Mouse (Mus musculus): ENCODE measurements around the gene 1520401A03Rik.

The 1520401A03Rik gene

GRCm38 (mm10) chr17:23744076-23744475 is 21.5 kb upstream of the 1520401A03Rik start:
- in situ Hi-C loops (cut with MboI; ENCODE audit: low sequenced_read_pairs): no loop called here

- in situ Hi-C loops (cut with MboI; ENCODE audit: low sequenced_read_pairs): no loop called here
Measured at GRCm38 (mm10) chr17:23742941-23743340, 20.4 kb upstream of the 1520401A03Rik start.

DNA sequence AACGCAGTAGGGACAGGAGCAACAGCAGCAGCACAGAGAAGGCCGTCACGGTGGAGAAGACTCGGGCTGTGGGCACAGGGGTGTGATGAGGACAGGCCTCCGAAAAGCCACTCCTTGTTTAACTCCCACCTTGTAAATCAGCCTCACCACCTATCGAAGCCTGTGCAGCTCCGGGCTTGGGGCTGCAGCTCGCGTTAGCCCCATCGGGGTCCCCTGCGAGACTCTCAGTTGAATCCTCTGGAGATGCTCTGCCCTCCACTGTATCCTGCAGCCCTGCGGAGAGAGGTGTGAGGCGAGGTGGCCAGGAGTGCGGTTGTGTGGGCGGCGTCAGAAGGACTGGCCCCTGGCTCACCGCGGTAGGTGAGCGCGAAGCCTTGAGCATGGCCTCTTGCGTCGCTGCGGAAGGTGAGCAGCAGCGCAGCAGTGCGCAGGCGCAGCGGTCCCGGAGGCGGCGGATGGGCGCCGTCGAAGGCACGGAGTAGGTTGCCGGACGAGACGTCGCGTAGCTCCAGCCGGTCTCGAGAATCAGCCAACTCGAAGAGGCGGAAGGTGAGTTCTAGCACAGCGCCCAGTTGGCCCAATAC is 19.7 kb upstream of the 1520401A03Rik start:
- in situ Hi-C loops (cut with MboI; ENCODE audit: low sequenced_read_pairs): no loop called here

GRCm38 (mm10) chr17:23741359-23742209 is 19.0 kb upstream of the 1520401A03Rik start:
- in situ Hi-C loops (cut with MboI; ENCODE audit: low sequenced_read_pairs): no loop called here

- in situ Hi-C loops (cut with MboI; ENCODE audit: low sequenced_read_pairs): no loop called here
Measured at GRCm38 (mm10) chr17:23740598-23741021, 18.0 kb upstream of the 1520401A03Rik start, which contains the start of gene Paqr4. TSS of gene Paqr4 (minus strand) at chr17:23740867.

DNA sequence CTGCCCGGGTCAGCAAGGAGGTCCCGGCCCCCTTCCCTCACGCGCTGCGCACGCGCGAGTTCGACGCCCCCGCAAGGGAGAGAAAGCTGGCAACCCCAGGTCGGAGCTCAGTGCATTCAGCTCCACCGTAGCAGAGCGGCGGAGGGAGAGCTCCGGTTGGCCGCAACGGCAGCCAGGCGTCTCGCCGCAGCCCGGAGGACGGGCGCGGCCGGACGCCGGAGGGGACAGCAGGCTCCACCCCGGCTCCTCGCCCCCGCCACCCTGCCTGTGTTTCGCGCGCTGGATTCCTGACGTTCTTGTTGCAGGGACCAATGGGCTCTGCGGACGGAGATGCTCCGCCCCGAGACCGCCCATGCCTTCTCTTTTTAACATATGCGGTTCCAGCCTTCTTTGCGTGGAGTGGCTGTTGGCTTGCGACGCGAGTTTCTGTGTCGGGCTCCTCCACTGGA is 17.6 kb upstream of the 1520401A03Rik start:
- in situ Hi-C loops (cut with MboI; ENCODE audit: low sequenced_read_pairs): no loop called here

DNA sequence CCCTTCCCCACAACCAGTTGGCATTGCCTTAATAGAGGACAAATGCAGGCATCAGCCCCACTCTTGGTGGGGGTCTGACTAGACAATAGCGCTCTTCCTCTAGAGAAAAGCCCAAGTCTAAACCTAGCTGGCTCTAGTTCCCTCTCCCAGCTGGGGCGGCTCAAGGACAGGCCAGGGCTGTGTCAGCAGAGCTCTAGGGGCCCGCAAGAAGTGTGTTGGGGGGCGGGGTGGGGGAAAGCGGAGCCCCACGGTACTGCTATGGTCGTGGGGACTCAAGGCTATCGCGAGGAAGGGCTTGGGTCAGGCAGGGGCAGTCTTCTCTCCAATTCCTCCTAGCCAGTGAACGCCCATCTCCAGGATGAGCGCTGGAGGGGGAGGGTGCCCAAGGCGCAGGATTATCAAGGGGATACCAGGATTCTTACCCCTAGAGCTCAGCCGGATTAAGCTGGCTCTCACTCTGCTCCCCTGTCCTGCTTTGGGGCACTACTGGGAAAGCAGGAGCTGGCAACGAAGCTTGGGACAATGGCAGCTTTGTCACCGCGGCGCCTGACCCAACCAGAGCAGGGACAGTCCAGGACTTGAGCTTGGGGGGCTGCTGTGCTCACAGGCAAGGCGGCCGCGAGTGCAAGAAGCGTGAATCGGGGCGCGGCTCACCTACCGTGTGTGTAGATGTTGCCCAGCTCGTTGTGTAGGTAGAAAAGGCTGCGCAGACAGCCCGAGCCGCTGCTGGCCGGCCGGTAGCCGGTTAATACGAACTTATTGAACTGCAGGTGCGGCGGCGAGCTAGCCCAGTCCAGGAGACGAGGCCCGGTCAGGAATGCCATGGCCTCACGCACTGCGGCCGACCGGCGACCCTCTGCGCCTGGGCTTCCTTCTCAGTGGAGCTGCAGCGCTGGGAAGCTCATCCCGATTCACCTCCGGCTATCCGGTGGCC is 16.9 kb upstream of the 1520401A03Rik start:
- in situ Hi-C loops (cut with MboI; ENCODE audit: low sequenced_read_pairs): no loop called here

DNA sequence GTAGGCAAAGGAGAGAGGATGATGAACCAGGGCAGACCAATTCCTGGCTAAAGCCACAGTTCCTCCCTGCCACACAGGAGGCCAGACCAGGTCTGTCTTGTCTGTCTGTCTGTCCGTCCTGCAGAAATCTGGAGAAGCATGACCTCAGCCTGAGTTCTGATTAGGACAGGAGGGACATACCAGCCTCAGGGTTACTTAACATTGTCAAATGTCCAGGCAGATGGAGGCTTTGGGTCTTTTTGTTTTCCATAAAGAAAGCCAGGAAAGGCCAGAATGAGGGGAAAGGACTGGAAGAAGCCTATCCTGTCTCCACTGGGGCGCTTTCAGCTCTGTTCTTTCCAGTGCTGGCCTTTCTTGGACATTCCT is 16.2 kb upstream of the 1520401A03Rik start:
- in situ Hi-C loops (cut with MboI; ENCODE audit: low sequenced_read_pairs): no loop called here

DNA sequence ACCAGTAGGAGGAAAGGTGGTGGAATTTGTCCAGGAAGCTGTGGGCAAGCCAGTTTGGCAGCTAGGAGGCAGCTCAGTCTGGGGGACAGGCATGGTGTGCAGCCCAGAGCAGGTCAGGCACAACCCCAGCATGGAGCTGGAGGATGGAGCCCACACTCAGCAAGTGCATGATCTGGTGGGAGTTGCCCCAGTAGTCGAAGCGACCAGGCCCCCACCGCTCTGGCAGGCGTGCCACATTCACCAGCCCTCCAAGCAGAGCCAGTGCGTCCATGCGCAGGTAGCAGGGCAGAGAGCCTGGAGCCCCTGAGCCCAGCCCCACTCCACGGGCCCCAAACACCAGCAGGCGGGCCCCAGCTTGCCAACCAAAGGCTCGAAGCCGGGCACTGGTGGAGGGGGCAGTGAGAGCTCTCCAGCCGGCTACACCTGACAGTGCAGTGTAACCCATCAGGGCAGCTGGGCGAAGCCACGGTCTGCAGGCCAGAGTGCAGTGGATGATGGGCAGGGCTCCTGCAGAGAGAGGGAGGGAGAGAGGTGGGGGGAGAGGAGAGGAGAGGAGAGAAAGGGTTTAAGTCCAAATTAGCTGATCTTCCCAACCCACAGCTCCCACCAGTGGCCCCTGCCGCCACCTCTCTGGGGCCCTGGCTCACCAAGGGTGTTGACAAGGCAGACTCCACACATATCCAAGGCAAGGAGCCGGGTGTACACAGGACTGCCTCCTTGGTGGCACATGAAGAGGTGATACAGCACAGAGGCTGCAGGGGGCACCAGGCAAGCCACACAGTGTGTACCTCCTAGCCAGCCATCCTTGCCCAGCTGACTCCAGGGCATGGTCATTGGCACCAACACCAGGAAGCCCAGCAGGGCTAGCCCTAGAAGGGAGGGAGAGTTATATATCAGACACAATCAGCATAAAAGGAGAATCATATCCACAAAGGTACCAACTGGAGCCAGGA is 15.2 kb upstream of the 1520401A03Rik start:
- in situ Hi-C loops (cut with MboI; ENCODE audit: low sequenced_read_pairs): no loop called here

- in situ Hi-C loops (cut with MboI; ENCODE audit: low sequenced_read_pairs): no loop called here
Measured at GRCm38 (mm10) chr17:23734341-23734740, 11.8 kb upstream of the 1520401A03Rik start.

DNA sequence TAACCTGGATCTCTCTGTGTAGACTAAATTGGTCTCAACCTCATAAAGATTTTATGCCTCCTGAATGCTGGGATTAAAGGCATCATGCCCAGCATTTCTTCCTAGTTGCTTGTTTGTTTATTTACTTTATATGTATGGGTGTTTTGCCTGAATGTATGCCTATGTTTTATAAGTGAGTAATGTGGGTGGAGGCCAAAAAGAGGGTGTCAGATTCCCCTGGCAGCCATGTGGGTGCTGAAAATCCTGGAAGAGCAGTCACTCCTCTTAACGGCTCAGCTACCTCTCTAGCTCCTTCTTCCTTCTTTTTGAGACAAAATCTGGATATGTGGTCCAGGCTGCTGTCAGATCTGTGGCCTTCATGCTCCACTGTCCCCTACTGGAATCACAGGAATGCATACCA is 7.9 kb upstream of the 1520401A03Rik start:
- in situ Hi-C loops (cut with MboI; ENCODE audit: low sequenced_read_pairs): no loop called here

DNA sequence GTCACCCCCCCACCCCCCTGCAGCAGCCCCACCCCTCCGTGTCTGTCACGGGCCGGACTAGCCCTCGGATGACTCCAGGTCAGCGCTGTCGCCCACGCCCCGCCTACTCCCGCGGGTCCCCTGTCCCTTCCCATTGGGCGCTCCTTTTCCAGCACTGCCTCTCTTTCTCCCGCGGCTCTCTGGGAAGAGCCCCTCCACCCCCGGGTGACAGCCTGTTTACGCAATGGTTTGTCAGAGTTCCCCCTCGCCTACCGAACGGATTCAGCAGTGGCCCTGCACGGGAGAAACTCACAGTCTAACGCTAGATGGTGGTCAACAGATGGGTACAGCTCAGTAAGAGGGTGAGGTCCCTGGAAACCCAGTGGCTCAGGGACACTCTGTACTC is 4.2 kb upstream of the 1520401A03Rik start:
- in situ Hi-C loops (cut with MboI; ENCODE audit: low sequenced_read_pairs): no loop called here

- in situ Hi-C loops (cut with MboI; ENCODE audit: low sequenced_read_pairs): no loop called here
Measured at GRCm38 (mm10) chr17:23725999-23726757, 3.6 kb upstream of the 1520401A03Rik start, which contains the start of gene Pkmyt1. TSS of gene Pkmyt1 (plus strand) at chr17:23726336.

DNA sequence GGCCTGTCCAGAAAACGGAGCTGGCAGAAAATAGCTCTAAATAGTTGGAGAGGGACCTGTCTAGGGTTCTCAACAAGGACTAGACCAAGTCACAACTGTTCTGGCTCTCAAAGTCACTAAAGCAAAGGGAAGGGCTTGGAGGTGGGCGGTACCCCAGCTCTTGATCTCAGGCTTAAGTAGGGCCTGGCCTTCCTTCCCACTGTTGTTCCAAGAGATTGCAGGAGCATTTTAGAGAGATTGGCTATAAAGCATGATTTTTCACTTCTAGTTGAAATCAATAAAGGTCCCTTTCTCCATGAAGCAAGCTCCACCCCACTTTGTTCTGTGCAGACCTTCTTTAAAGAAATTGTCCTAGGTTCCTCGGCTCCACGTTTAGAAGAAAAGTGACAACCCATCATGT is 2.9 kb upstream of the 1520401A03Rik start:
- in situ Hi-C loops (cut with MboI; ENCODE audit: low sequenced_read_pairs): no loop called here

- in situ Hi-C loops (cut with MboI; ENCODE audit: low sequenced_read_pairs): no loop called here
Measured at GRCm38 (mm10) chr17:23721886-23722285, 697 bp downstream of the 1520401A03Rik start.

- in situ Hi-C loops (cut with MboI; ENCODE audit: low sequenced_read_pairs): no loop called here
Measured at GRCm38 (mm10) chr17:23719455-23719854, 3.1 kb downstream of the 1520401A03Rik start.

- in situ Hi-C loops (cut with MboI; ENCODE audit: low sequenced_read_pairs): no loop called here
Measured at GRCm38 (mm10) chr17:23717003-23717402, 5.6 kb downstream of the 1520401A03Rik start.

DNA sequence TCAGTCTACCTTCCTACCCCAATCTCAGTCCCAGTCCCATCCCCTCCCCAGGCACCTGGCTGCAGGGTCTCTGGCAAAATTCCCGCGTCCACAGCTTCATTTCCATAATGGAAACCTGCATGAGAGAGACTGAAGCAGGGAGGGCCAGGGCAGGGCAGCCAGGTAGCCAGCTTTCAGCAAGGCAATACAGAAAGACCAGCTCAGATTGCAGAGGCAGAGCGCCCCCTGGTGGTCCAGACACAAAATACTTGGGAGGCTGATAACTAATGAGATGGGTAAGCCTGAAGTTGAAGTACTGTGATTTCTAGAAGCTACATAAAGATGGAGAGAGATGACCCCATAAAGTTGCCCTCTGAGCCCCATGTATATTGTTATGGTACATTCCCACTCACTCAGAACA is 16.4 kb downstream of the 1520401A03Rik start:
- in situ Hi-C loops (cut with MboI; ENCODE audit: low sequenced_read_pairs): no loop called here

- in situ Hi-C loops (cut with MboI; ENCODE audit: low sequenced_read_pairs): no loop called here
Measured at GRCm38 (mm10) chr17:23705525-23706104, 17.0 kb downstream of the 1520401A03Rik start.
